Mouse (Mus musculus): ENCODE measurements around the gene Ube2l3. TPM values are rescaled to one million over a fixed set of nuclear protein-coding genes. Genes with fewer than 3 reads are reported as not detected.

Ube2l3 gene
- total and polyA plus RNA-seq, 2 experiments from 2014 or later: 93.6 to 325 TPM

DNA sequence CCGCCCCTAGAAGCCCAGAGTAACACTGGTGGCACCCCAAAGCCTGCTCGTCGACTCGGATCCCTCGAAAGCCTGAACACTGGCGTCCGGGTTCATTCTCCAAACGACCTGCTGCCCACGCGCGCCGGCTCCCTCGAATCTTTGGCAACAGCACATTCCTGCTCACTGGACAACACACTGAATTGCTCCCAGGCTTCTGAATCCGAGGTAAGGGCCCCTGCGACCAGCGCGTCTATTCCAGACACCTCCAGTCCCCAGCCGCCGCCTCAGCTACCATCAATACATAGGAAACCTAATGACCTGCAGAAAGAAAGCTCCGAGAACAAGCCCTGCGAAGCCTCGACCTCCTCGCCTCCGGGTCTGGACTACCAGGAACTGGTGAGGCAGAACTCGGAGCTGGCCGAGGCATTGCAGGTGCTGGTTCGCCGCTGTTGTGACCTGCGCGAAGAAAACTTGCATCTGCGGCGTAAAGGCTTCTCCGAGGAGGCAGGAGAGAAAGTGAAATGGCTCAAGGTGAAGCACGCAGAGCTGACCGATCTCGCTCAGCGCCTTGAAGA, 7.0 kb upstream of the Ube2l3 start:
- no peak for TF ChIP-seq CTCF (IDR thresholded peaks at IDR 0.05; ENCODE audit: low read depth)
- Histone ChIP-seq H3K27me3 (ENCODE audit: insufficient read depth, low read length) (no peaks in the 10 kb centered on the region), H3K9ac (replicated peaks; ENCODE audit: low read length) (peak overlapping the region; percentile 68), H3K27ac (peak overlapping the region; percentile 88), H3K4me1 (ENCODE audit: insufficient read depth, low read length) (0 out of 2 replicates have a peak, but pooled peaks cover 11% of the 10 kb centered on the region), H3K9me3 (ENCODE audit: low read length) (no peaks in the 10 kb centered on the region), H3K4me3 (ENCODE audit: low read length) (peak overlapping the region; percentile 65), H3K4me2 (ENCODE audit: low read depth, low read length) (peak overlapping the region; percentile 96), H3K36me3 (ENCODE audit: insufficient read depth, low read length) (no peaks in the 10 kb centered on the region)
- DNase-seq (ENCODE audit: low spot score): no peak
- WGBS: 1% methylated on average over 37 of the region's 37 CpGs
- ATAC-seq: no peak; the same call in 1 of the 2 replicates

DNA sequence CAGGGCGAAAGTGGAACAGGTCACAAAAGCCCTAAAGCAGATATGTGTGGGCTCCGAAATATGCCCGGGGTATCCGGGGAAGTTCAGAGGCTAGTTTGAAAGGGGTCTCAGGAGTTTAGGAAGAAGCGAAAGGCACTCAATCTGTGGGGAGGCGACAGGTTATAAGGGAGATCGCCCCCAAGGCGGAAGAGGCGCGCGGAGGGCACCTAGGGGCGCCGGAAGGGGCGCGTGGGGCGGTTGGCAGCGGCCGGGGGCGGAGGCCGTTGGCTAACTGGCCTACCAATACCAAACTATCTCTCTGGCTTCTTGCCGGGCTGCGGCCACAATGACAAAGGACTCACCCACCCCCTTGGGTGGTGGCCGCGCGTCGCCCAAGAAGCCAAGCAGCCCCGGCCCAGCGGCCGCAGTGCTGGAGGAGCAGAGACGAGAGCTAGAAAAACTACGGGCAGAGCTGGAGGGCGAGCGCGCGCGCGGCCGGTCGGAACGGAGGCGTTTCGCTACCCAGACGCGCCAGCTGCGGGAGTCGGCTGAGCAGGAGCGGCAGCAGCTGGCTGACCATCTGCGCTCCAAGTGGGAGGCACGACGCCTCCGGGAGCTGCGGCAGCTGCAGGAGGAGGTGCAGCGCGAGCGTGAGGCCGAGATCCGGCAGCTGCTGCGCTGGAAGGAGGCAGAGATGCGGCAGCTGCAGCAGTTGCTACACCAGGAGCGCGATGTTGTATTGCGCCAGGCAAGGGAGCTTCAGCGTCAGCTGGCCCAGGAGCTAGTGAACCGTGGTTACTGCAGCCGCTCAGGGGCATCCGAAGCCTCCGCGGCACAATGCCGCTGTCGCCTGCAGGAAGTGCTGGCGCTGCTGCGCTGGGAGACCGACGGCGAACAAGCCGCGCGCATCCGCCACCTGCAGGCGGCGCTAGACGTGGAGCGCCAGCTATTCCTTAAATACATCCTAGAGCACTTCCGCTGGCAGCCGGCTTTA, 6.2 kb upstream of the Ube2l3 start, which contains the start of gene Rimbp3:
Gene Rimbp3, plus strand, starts transcription at position 215 of the 973 bp plus-strand sequence.
- TF ChIP-seq CTCF (IDR thresholded peaks at IDR 0.05; ENCODE audit: low read depth): peak; percentile 91
- H3K27me3 ChIP-seq (ENCODE audit: insufficient read depth, low read length): no peaks in the 10 kb centered on the region
- peak within 1 kb of the TSS; percentile 88 for H3K27ac ChIP-seq
- DNase-seq (ENCODE audit: low spot score) (peak; percentile 96), ATAC-seq (peak; percentile 88)
- peak within 1 kb of the TSS; percentile 65 for H3K4me3 ChIP-seq (ENCODE audit: low read length)
- H3K4me1 ChIP-seq (ENCODE audit: insufficient read depth, low read length): 0 out of 2 replicates have a peak, but pooled peaks cover 11% of the 10 kb centered on the region
- peak within 1 kb of the TSS; percentile 96 for H3K4me2 ChIP-seq (ENCODE audit: low read depth, low read length)
- H3K36me3 ChIP-seq (ENCODE audit: insufficient read depth, low read length): no peaks in the 10 kb centered on the region
- peak within 1 kb of the TSS; percentile 68 for H3K9ac ChIP-seq (replicated peaks; ENCODE audit: low read length)
- WGBS: under 1% methylated on average over 83 of the region's 85 CpGs
- no peaks in the 10 kb centered on the region for H3K9me3 ChIP-seq (ENCODE audit: low read length)

DNA sequence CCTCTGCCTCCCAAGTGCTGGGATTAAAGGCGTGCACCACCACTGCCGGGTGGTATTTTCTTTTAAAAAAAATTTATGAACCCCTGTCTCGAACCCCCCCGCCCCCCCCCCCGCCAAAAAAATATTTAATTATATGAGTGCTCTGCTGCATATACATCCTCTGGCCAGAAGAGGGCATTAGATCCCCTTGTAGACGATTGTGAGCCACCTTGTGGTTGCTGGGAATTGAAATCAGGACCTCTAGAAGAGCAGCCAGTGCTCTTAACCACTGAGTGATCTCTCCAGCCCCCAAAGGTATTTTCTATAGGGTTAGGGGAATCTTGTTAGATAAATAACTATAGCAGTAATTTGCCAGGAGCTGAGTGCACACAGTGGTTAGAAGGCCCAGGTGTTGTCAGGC, 2.5 kb upstream of the Ube2l3 start:
- no peak overlapping the region for H3K27ac ChIP-seq
- 4% methylated on average over 6 of the region's 6 CpGs for WGBS
- peak; percentile 58 for DNase-seq (ENCODE audit: low spot score)

DNA sequence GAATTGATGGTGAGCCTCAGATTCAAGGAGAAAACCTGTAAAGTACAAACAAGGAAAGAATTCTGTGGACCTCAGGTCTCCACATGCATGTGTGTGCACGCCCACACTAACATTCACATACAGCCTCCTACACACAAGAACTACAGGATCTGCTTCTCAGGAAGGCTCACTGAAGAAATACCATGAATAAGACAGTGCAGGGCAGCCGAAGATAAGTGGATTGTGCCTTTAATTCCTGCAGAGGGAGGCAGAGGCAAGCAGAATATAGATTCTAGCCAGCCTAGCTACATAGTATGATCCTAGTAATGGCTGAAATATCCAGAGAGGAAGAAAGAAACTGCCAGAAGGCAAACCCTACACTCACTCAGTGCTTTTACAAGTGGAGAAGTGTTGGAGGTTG, 472 bp downstream of the Ube2l3 start:
- H3K4me1 ChIP-seq (ENCODE audit: insufficient read depth, low read length): peaks cover 8% of the 10 kb centered on the region; the same call in 1 of the 2 replicates
- peak; percentile 63 for DNase-seq (ENCODE audit: low spot score)
- no peaks in the 10 kb centered on the region for H3K9me3 ChIP-seq (ENCODE audit: low read length)
- no peaks in the 10 kb centered on the region for H3K27me3 ChIP-seq (ENCODE audit: insufficient read depth, low read length)
- 54% methylated on average over 2 of the region's 2 CpGs for WGBS
- no peak overlapping the region for H3K4me2 ChIP-seq (ENCODE audit: low read depth, low read length)
- TF ChIP-seq CTCF (IDR thresholded peaks at IDR 0.05; ENCODE audit: low read depth): peak; percentile 69
- no peak overlapping the region for H3K4me3 ChIP-seq (ENCODE audit: low read length)
- H3K9ac ChIP-seq (replicated peaks; ENCODE audit: low read length): no peak overlapping the region
- no peak overlapping the region for H3K27ac ChIP-seq
- peak; percentile 68 for ATAC-seq
- H3K36me3 ChIP-seq (ENCODE audit: insufficient read depth, low read length): no peaks in the 10 kb centered on the region

More for the DNA sequence above, 2.5 kb upstream of the Ube2l3 start:
- Histone ChIP-seq H3K4me3 (ENCODE audit: low read length) (no peak overlapping the region), H3K9me3 (ENCODE audit: low read length) (no peaks in the 10 kb centered on the region), H3K27me3 (ENCODE audit: insufficient read depth, low read length) (no peaks in the 10 kb centered on the region), H3K36me3 (ENCODE audit: insufficient read depth, low read length) (no peaks in the 10 kb centered on the region), H3K4me1 (ENCODE audit: insufficient read depth, low read length) (peaks cover 12% of the 10 kb centered on the region; the same call in 1 of the 2 replicates), H3K4me2 (ENCODE audit: low read depth, low read length) (no peak overlapping the region), H3K9ac (replicated peaks; ENCODE audit: low read length) (no peak overlapping the region)
- TF ChIP-seq CTCF (IDR thresholded peaks at IDR 0.05; ENCODE audit: low read depth): peak; percentile 73
- ATAC-seq: no peak

DNA sequence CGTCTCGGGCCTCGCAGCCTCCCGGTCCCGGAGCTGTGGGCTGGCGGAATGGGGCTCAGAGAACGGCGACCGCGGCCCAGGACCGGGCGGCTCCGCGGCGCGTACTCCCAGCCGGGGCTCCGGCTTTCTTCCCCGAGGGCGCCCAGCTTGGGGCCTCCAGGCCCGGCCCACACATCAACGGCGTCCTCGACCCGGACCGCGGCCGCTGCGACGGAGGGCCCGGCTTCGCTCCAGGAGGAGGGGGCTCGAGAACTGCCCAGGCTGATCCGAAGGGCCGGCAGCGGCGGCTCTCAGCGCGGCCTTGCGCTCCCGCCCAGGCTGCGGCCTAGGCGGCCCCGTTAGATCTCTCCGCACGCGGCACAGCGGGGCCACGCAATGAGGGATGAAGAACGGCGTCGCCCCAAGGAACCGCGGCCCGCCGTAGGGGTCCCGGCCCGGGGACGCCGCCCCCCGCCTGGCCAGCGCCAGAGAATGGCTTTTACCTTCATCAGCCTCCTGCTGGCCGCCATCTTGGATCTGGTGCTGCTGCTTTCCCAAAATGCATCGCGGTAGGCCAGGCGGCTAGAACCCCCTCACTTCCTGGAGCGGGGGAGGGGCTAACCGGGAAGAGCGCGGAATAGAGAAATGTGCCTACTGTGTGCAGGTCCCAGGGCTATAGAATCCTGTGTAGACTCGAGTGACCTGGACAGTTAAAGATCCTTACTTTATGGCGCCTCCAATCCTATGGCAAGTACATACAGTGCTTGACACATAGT, 1.3 kb downstream of the Ube2l3 start:
- H3K27ac ChIP-seq: peak overlapping the region; percentile 82
- ATAC-seq (peak; percentile 91), DNase-seq (ENCODE audit: low spot score) (peak; percentile 91)
- H3K36me3 ChIP-seq (ENCODE audit: insufficient read depth, low read length): no peaks in the 10 kb centered on the region
- 1% methylated on average over 71 of the region's 72 CpGs for WGBS
- TF ChIP-seq CTCF (IDR thresholded peaks at IDR 0.05; ENCODE audit: low read depth): peak; percentile 1
- H3K4me1 ChIP-seq (ENCODE audit: insufficient read depth, low read length): peaks cover 8% of the 10 kb centered on the region; the same call in 1 of the 2 replicates
- no peaks in the 10 kb centered on the region for H3K9me3 ChIP-seq (ENCODE audit: low read length)
- peak overlapping the region; percentile 86 for H3K4me2 ChIP-seq (ENCODE audit: low read depth, low read length)
- peak overlapping the region; percentile 96 for H3K9ac ChIP-seq (replicated peaks; ENCODE audit: low read length)
- peak overlapping the region; percentile 79 for H3K4me3 ChIP-seq (ENCODE audit: low read length)
- no peaks in the 10 kb centered on the region for H3K27me3 ChIP-seq (ENCODE audit: insufficient read depth, low read length)

All from hindbrain, postnatal 0 days (tissue).